Mouse (Mus musculus): ENCODE data around the gene Casc1. TPM values are rescaled to one million over a fixed set of nuclear protein-coding genes. Genes with fewer than 3 reads are reported as not detected.

The Casc1 gene
- 2.3 and 2.6 TPM in 2 replicates for polyA plus RNA-seq (2015; fragmentation: Nextera tagmentation; extraction: Ambion mirVana)

GRCm38 (mm10) chr6:145210816-145211338 lies at the start of gene Casc1, which contains the start of gene Etfrf1:
TSS of gene Casc1 (minus strand) at chr6:145211005.
TSS of gene Etfrf1 (plus strand) at chr6:145211134.
- Histone ChIP-seq H3K4me1 (ENCODE audit: insufficient read depth, low read depth, low read length) (0 out of 2 replicates have a peak, but pooled peaks cover 5% of the 10 kb centered on the region), H3K9me3 (ENCODE audit: low read length) (no peaks in the 10 kb centered on the region), H3K9ac (replicated peaks; ENCODE audit: low read depth) (peak within 1 kb of the TSS; percentile 88), H3K4me3 (ENCODE audit: low read depth, low read length) (peak within 1 kb of the TSS; percentile 69), H3K27me3 (replicated peaks; ENCODE audit: insufficient read depth, low read length) (no peaks in the 10 kb centered on the region), H3K27ac (ENCODE audit: low read length) (peak within 1 kb of the TSS; percentile 98), H3K4me2 (replicated peaks; ENCODE audit: low read depth, low read length) (peak within 1 kb of the TSS; percentile 75), H3K36me3 (ENCODE audit: insufficient read depth, low read length) (no peaks in the 10 kb centered on the region)
- peak; percentile 100 for DNase-seq (ENCODE audit: low spot score)
- TF ChIP-seq CTCF (IDR thresholded peaks at IDR 0.05) (no peak), EP300 (IDR thresholded peaks at IDR 0.05) (peak; percentile 29; the same call in 1 of the 2 replicates)
- peak; percentile 99 for ATAC-seq
- WGBS: under 1% methylated on average over 36 of the region's 36 CpGs

GRCm38 (mm10) chr6:145256701-145257073 lies 45.9 kb upstream of the Casc1 start:
- ATAC-seq (peak; percentile 16; the same call in 1 of the 2 replicates), DNase-seq (ENCODE audit: low spot score) (no peak)
- Histone ChIP-seq H3K9me3 (ENCODE audit: low read length) (no peaks in the 10 kb centered on the region), H3K9ac (replicated peaks; ENCODE audit: low read depth) (no peak overlapping the region), H3K36me3 (ENCODE audit: insufficient read depth, low read length) (no peaks in the 10 kb centered on the region), H3K4me1 (ENCODE audit: insufficient read depth, low read depth, low read length) (no peaks in the 10 kb centered on the region), H3K27ac (ENCODE audit: low read length) (no peak overlapping the region), H3K4me2 (replicated peaks; ENCODE audit: low read depth, low read length) (no peak overlapping the region), H3K4me3 (ENCODE audit: low read depth, low read length) (no peak overlapping the region), H3K27me3 (replicated peaks; ENCODE audit: insufficient read depth, low read length) (no peaks in the 10 kb centered on the region)
- WGBS: 8% methylated on average over 2 of the region's 2 CpGs
- TF ChIP-seq CTCF (IDR thresholded peaks at IDR 0.05): no peak
- no peak for TF ChIP-seq EP300 (IDR thresholded peaks at IDR 0.05)

- Histone ChIP-seq H3K4me1 (ENCODE audit: insufficient read depth, low read depth, low read length) (no peaks in the 10 kb centered on the region), H3K4me3 (ENCODE audit: low read depth, low read length) (no peak overlapping the region), H3K9me3 (ENCODE audit: low read length) (no peaks in the 10 kb centered on the region), H3K9ac (replicated peaks; ENCODE audit: low read depth) (no peak overlapping the region), H3K27me3 (replicated peaks; ENCODE audit: insufficient read depth, low read length) (no peaks in the 10 kb centered on the region), H3K4me2 (replicated peaks; ENCODE audit: low read depth, low read length) (no peak overlapping the region), H3K27ac (ENCODE audit: low read length) (peak overlapping the region; percentile 51), H3K36me3 (ENCODE audit: insufficient read depth, low read length) (no peaks in the 10 kb centered on the region)
- WGBS: 41% methylated on average over 13 of the region's 13 CpGs
- ATAC-seq (peak; percentile 87), DNase-seq (ENCODE audit: low spot score) (peak; percentile 89)
- TF ChIP-seq CTCF (IDR thresholded peaks at IDR 0.05): peak; percentile 60
- TF ChIP-seq EP300 (IDR thresholded peaks at IDR 0.05): peak; percentile 75
Observed at GRCm38 (mm10) chr6:145255952-145256700, 45.3 kb upstream of the Casc1 start.

- DNase-seq (ENCODE audit: low spot score) (peak; percentile 21), ATAC-seq (no peak; the same call in 1 of the 2 replicates)
- Histone ChIP-seq H3K36me3 (ENCODE audit: insufficient read depth, low read length) (no peaks in the 10 kb centered on the region), H3K9ac (replicated peaks; ENCODE audit: low read depth) (peak overlapping the region; percentile 41), H3K4me1 (ENCODE audit: insufficient read depth, low read depth, low read length) (peaks cover 9% of the 10 kb centered on the region; the same call in 1 of the 2 replicates), H3K4me3 (ENCODE audit: low read depth, low read length) (peak overlapping the region; percentile 97), H3K9me3 (ENCODE audit: low read length) (no peaks in the 10 kb centered on the region), H3K4me2 (replicated peaks; ENCODE audit: low read depth, low read length) (peak overlapping the region; percentile 80), H3K27me3 (replicated peaks; ENCODE audit: insufficient read depth, low read length) (no peaks in the 10 kb centered on the region), H3K27ac (ENCODE audit: low read length) (peak overlapping the region; percentile 95)
- TF ChIP-seq CTCF (IDR thresholded peaks at IDR 0.05) (no peak), EP300 (IDR thresholded peaks at IDR 0.05) (no peak)
- 8% methylated on average over 16 of the region's 16 CpGs for WGBS
Observed at GRCm38 (mm10) chr6:145250820-145251219, 40.0 kb upstream of the Casc1 start.

- WGBS: under 1% methylated on average over 22 of the region's 83 CpGs
- no peaks in the 10 kb centered on the region for H3K27me3 ChIP-seq (replicated peaks; ENCODE audit: insufficient read depth, low read length)
- H3K4me1 ChIP-seq (ENCODE audit: insufficient read depth, low read depth, low read length): peaks cover 9% of the 10 kb centered on the region; the same call in 1 of the 2 replicates
- DNase-seq (ENCODE audit: low spot score) (peak; percentile 96), ATAC-seq (peak; percentile 94)
- peak within 1 kb of the TSS; percentile 97 for H3K4me3 ChIP-seq (ENCODE audit: low read depth, low read length)
- H3K27ac ChIP-seq (ENCODE audit: low read length): peak within 1 kb of the TSS; percentile 95
- peak within 1 kb of the TSS; percentile 80 for H3K4me2 ChIP-seq (replicated peaks; ENCODE audit: low read depth, low read length)
- no peaks in the 10 kb centered on the region for H3K36me3 ChIP-seq (ENCODE audit: insufficient read depth, low read length)
- H3K9ac ChIP-seq (replicated peaks; ENCODE audit: low read depth): peak within 1 kb of the TSS; percentile 89
- TF ChIP-seq CTCF (IDR thresholded peaks at IDR 0.05): no peak
- no peak for TF ChIP-seq EP300 (IDR thresholded peaks at IDR 0.05)
- H3K9me3 ChIP-seq (ENCODE audit: low read length): no peaks in the 10 kb centered on the region
Observed at GRCm38 (mm10) chr6:145250185-145250791, 39.5 kb upstream of the Casc1 start, which contains the start of gene Kras. TSS of gene Kras (minus strand) at chr6:145250239.

Measured in lung, postnatal 0 days (tissue).